Mouse (Mus musculus) MEL (cell line): Measurements from ENCODE around the gene Fnbp1. TPM values are rescaled to one million over a fixed set of nuclear protein-coding genes. Genes with fewer than 3 reads are reported as not detected.

Experiments
- DNase-seq: peaks from one replicate; pipeline ENCODE4 v3.0.0; 2011; ENCODE audit warnings: low read depth, low spot score
- H3K27ac ChIP-seq: 2 replicates; pipeline ENCODE4 v1.5.1; 2012; ENCODE audit warnings: low read depth, mild to moderate bottlenecking, control low read depth, low read length, moderate library complexity; ENCODE audit not compliant: control insufficient read depth
- H3K27me3 ChIP-seq, 2 experiments: fragments of 150-350 bp in 1 of 2; sonication (generic) in 1 of 2; 2 replicates each; pipeline ENCODE4 v1.6.1; 2012; ENCODE audit warnings: low read length in 2 of 2, mild to moderate bottlenecking in 2 of 2, improper control_type of control experiment in 1 of 2, moderate library complexity in 1 of 2; ENCODE audit not compliant: insufficient read depth in 2 of 2, control insufficient read depth in 1 of 2
- H3K36me3 ChIP-seq, 2 experiments: 2 replicates each; pipeline ENCODE4 v1.6.1; 2012 to 2014; ENCODE audit warnings: low read length in 2 of 2, improper control_type of control experiment in 1 of 2, inconsistent platforms in 1 of 2, mild to moderate bottlenecking in 1 of 2; ENCODE audit not compliant: insufficient read depth in 2 of 2, control insufficient read depth in 1 of 2
- H3K4me1 ChIP-seq, 2 experiments: fragments of 150-350 bp in 1 of 2; sonication (generic) in 1 of 2; 2 replicates each; pipeline ENCODE4 v1.6.1; 2012; ENCODE audit warnings: low read length in 2 of 2, improper control_type of control experiment in 1 of 2, mild to moderate bottlenecking in 1 of 2; ENCODE audit not compliant: insufficient read depth in 2 of 2, control insufficient read depth in 1 of 2
- H3K4me3 ChIP-seq, 2 experiments: fragments of 150-350 bp in 1 of 2; sonication (generic) in 1 of 2; 2 replicates each; pipeline ENCODE4 v1.5.1; 2012; ENCODE audit warnings: low read depth in 2 of 2, low read length in 2 of 2, mild to moderate bottlenecking in 2 of 2, moderate library complexity in 2 of 2, control low read depth in 1 of 2, improper control_type of control experiment in 1 of 2; ENCODE audit not compliant: control insufficient read depth in 1 of 2, insufficient read depth in 1 of 2
- H3K79me2 ChIP-seq: 2 replicates; pipeline ENCODE4 v1.6.1; 2012; ENCODE audit warnings: mild to moderate bottlenecking, low read length, moderate library complexity; ENCODE audit not compliant: control insufficient read depth, poor library complexity, insufficient read depth
- H3K9ac ChIP-seq: 2 replicates; pipeline ENCODE4 v1.6.1; 2012; ENCODE audit warnings: low read depth, mild to moderate bottlenecking, control low read depth, low read length, moderate library complexity; ENCODE audit not compliant: control insufficient read depth, poor library complexity, severe bottlenecking
- H3K9me3 ChIP-seq: fragments of 150-350 bp; sonication (generic); replicated peaks from 2 replicates; pipeline ENCODE4 v1.6.1; 2012; ENCODE audit warnings: mild to moderate bottlenecking, low read length, improper control_type of control experiment, moderate library complexity; ENCODE audit not compliant: insufficient read depth
- BHLHE40 ChIP-seq: IDR thresholded peaks from 2 replicates; pipeline ENCODE4 v1.6.1; 2012; ENCODE audit warnings: low read depth, mild to moderate bottlenecking, inconsistent platforms, low read length, improper control_type of control experiment, borderline replicate concordance
- CTCF ChIP-seq, 3 experiments: IDR thresholded peaks in 2 of 3; conservative IDR thresholded peaks in 1 of 3; 2 replicates each; pipeline ENCODE4 v1.5.1; 2011 to 2012; ENCODE audit warnings: low read length in 3 of 3, low read depth in 2 of 3, mild to moderate bottlenecking in 2 of 3, improper control_type of control experiment in 1 of 3, inconsistent platforms in 1 of 3, mixed read lengths in 1 of 3, moderate library complexity in 1 of 3; ENCODE audit not compliant: control insufficient read depth in 1 of 3, insufficient read depth in 1 of 3, poor library complexity in 1 of 3, severe bottlenecking in 1 of 3
- E2F4 ChIP-seq: IDR thresholded peaks from 2 replicates; pipeline ENCODE4 v1.6.1; 2011; ENCODE audit warnings: low read depth, low read length, improper control_type of control experiment, borderline replicate concordance
- ETS1 ChIP-seq: IDR thresholded peaks from 2 replicates; pipeline ENCODE4 v1.6.1; 2012; ENCODE audit warnings: low read depth, mild to moderate bottlenecking, inconsistent platforms, low read length, improper control_type of control experiment, moderate library complexity
- GABPA ChIP-seq: IDR thresholded peaks from 2 replicates; pipeline ENCODE4 v1.6.1; 2012; ENCODE audit warnings: low read depth, mild to moderate bottlenecking, inconsistent platforms, low read length, improper control_type of control experiment, moderate library complexity
- GATA1 ChIP-seq: IDR thresholded peaks from 2 replicates; pipeline ENCODE4 v1.6.1; 2011; ENCODE audit warnings: low read depth, low read length, improper control_type of control experiment
- JUND ChIP-seq: IDR thresholded peaks from 2 replicates; pipeline ENCODE4 v1.6.1; 2011; ENCODE audit warnings: low read depth, mild to moderate bottlenecking, improper control_type of control experiment, low read length
- KAT2A ChIP-seq: conservative IDR thresholded peaks from 2 replicates; pipeline ENCODE4 v1.6.1; 2012; ENCODE audit warnings: low read depth, low read length, improper control_type of control experiment, inconsistent platforms
- MAX ChIP-seq: IDR thresholded peaks from 2 replicates; pipeline ENCODE4 v1.6.1; 2011; ENCODE audit warnings: low read length, improper control_type of control experiment
- MAZ ChIP-seq: IDR thresholded peaks from 2 replicates; pipeline ENCODE4 v1.6.1; 2012; ENCODE audit warnings: low read depth, mild to moderate bottlenecking, inconsistent platforms, low read length, improper control_type of control experiment
- MYB ChIP-seq: IDR thresholded peaks from 2 replicates; pipeline ENCODE4 v1.6.1; 2011; ENCODE audit warnings: mild to moderate bottlenecking, low read depth, low read length, improper control_type of control experiment
- MYC ChIP-seq: IDR thresholded peaks from 2 replicates; pipeline ENCODE4 v1.6.1; 2011; ENCODE audit warnings: low read depth, mild to moderate bottlenecking, low read length, improper control_type of control experiment, moderate library complexity
- NELFE ChIP-seq: IDR thresholded peaks from 2 replicates; pipeline ENCODE4 v1.6.1; 2011; ENCODE audit warnings: low read depth, low read length, improper control_type of control experiment
- NRF1 ChIP-seq: IDR thresholded peaks from 2 replicates; pipeline ENCODE4 v1.6.1; 2014; ENCODE audit warnings: low read depth, mild to moderate bottlenecking, inconsistent platforms, low read length, improper control_type of control experiment, moderate library complexity; ENCODE audit not compliant: poor library complexity, insufficient read depth, severe bottlenecking
- POLR2A ChIP-seq, 2 experiments: IDR thresholded peaks; 2 replicates each; pipeline ENCODE4 v1.6.1; 2011 to 2012; ENCODE audit warnings: low read length in 2 of 2, mild to moderate bottlenecking in 2 of 2, control low read depth in 1 of 2, improper control_type of control experiment in 1 of 2, low read depth in 1 of 2, moderate library complexity in 1 of 2; ENCODE audit not compliant: control insufficient read depth in 1 of 2, insufficient read depth in 1 of 2, poor library complexity in 1 of 2
- RAD21 ChIP-seq: IDR thresholded peaks from 2 replicates; pipeline ENCODE4 v1.6.1; 2011; ENCODE audit warnings: mild to moderate bottlenecking, low read depth, low read length, improper control_type of control experiment
- SIN3A ChIP-seq: IDR thresholded peaks from 2 replicates; pipeline ENCODE4 v1.6.1; 2012; ENCODE audit warnings: low read length, improper control_type of control experiment, inconsistent platforms
- SMC3 ChIP-seq: IDR thresholded peaks from 2 replicates; pipeline ENCODE4 v1.6.1; 2011; ENCODE audit warnings: low read depth, low read length, improper control_type of control experiment
- TAL1 ChIP-seq: IDR thresholded peaks from 2 replicates; pipeline ENCODE4 v1.6.1; 2012; ENCODE audit warnings: mild to moderate bottlenecking, inconsistent platforms, low read length, moderate library complexity, mixed read lengths
- TBP ChIP-seq: IDR thresholded peaks from 2 replicates; pipeline ENCODE4 v1.8.0; 2011; ENCODE audit warnings: low read depth, low read length, improper control_type of control experiment
- TCF12 ChIP-seq: IDR thresholded peaks from 2 replicates; pipeline ENCODE4 v1.6.1; 2014; ENCODE audit warnings: low read depth, mild to moderate bottlenecking, inconsistent platforms, low read length, improper control_type of control experiment, moderate library complexity
- UBTF ChIP-seq: IDR thresholded peaks from 2 replicates; pipeline ENCODE4 v1.6.1; 2012; ENCODE audit warnings: low read depth, mild to moderate bottlenecking, inconsistent platforms, low read length, improper control_type of control experiment, moderate library complexity, borderline replicate concordance; ENCODE audit not compliant: insufficient read depth
- USF1 ChIP-seq: IDR thresholded peaks from 2 replicates; pipeline ENCODE4 v1.6.1; 2014; ENCODE audit warnings: low read depth, mild to moderate bottlenecking, inconsistent platforms, low read length, improper control_type of control experiment, moderate library complexity
- USF2 ChIP-seq, 2 experiments: IDR thresholded peaks; 2 replicates each; pipeline ENCODE4 v1.6.1; 2011 to 2012; ENCODE audit warnings: improper control_type of control experiment in 2 of 2, low read length in 2 of 2, borderline replicate concordance in 1 of 2, inconsistent platforms in 1 of 2, low read depth in 1 of 2, mild to moderate bottlenecking in 1 of 2; ENCODE audit not compliant: insufficient read depth in 1 of 2
- ZC3H11A ChIP-seq: IDR thresholded peaks from 2 replicates; pipeline ENCODE4 v1.6.1; 2012; ENCODE audit warnings: low read depth, mild to moderate bottlenecking, inconsistent platforms, low read length, improper control_type of control experiment
- ZKSCAN1 ChIP-seq: IDR thresholded peaks from 2 replicates; pipeline ENCODE4 v1.6.1; 2012; ENCODE audit warnings: low read depth, mild to moderate bottlenecking, inconsistent platforms, low read length, improper control_type of control experiment, moderate library complexity
- ZMIZ1 ChIP-seq: IDR thresholded peaks from 2 replicates; pipeline ENCODE4 v1.6.1; 2012; ENCODE audit warnings: low read depth, mild to moderate bottlenecking, inconsistent platforms, low read length, improper control_type of control experiment, moderate library complexity
- ZNF384 ChIP-seq: IDR thresholded peaks from 2 replicates; pipeline ENCODE4 v1.6.1; 2012; ENCODE audit warnings: low read depth, mild to moderate bottlenecking, inconsistent platforms, low read length, improper control_type of control experiment
- polyA plus RNA-seq, 2 experiments: library from polyadenylated mRNA; stranded (reverse) in 1 of 2; unstranded in 1 of 2; fragments of >175 nt in 1 of 2; fragments of >200 nt in 1 of 2; gene quantifications; 2 replicates each; pipeline versions ENCODE4 v1.2.1 to v1.2.4; 2012; ENCODE audit warnings: low replicate concordance in 2 of 2, low read depth in 1 of 2; ENCODE audit not compliant: insufficient read length in 2 of 2, insufficient read depth in 1 of 2, missing spikeins in 1 of 2
- total RNA-seq: library from RNA; depleted of rRNA; stranded (reverse); fragments of 300-350 nt; gene quantifications from 2 replicates; pipeline ENCODE4 v1.2.3, GENCODE M21; 2012

Gene Fnbp1
- total and polyA plus RNA-seq, 3 experiments, result 3.4 to 17.5 TPM; not detected in 1

DNA sequence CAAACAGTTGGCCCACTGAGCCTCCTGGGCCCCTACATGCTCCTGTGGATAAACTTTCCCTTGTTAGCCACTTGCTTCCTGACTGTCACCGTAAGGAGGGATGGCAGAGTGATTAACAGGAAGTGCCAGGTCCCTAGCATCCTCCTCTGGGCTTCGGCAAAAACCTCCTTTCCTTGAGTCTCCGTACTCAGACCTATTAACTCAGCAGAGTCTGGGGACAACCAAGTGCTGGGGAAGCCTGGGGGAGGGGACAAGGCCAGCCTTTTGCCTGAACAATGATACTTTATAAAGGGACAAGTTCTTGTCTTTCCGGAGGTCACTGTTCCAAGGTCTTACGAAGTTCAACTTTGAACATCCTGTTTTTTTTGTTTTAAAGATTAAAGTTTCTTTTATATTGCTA is 54.7 kb downstream of the Fnbp1 start:
- no peak for DNase-seq
- Histone ChIP-seq H3K79me2 (no peaks in the 10 kb centered on the region), H3K36me3 (peaks cover 0 to 13% of the 10 kb centered on the region in 2 experiments; a peak in 2 of 4 replicates), H3K27ac (no peak overlapping the region), H3K4me1 (peaks cover 0 to 16% of the 10 kb centered on the region in 2 experiments), H3K4me3 (no peak overlapping the region), H3K9ac (no peak overlapping the region), H3K9me3 (no peaks in the 10 kb centered on the region), H3K27me3 (no peaks in the 10 kb centered on the region)
- TF ChIP-seq ZNF384 (no peak), USF1 (no peak), MAZ (no peak), USF2 (IDR thresholded peaks at IDR 0.05; ENCODE audit: borderline replicate concordance in 1 of 2, insufficient read depth in 1 of 2, low read depth in 1 of 2, low read length in 2 of 2) (no peak), ETS1 (no peak), GABPA (no peak), MYB (no peak), ZKSCAN1 (no peak), NELFE (no peak), UBTF (no peak), MAX (no peak), KAT2A (no peak), TBP (no peak), ZC3H11A (no peak), NRF1 (no peak), BHLHE40 (no peak), TCF12 (no peak), TAL1 (no peak)

GRCm38 (mm10) chr2:31086543-31086942 is 55.3 kb downstream of the Fnbp1 start:
- H3K9ac ChIP-seq, result no peak overlapping the region
- no peaks in the 10 kb centered on the region for H3K79me2 ChIP-seq
- H3K4me1 ChIP-seq, result peaks cover 0 to 21% of the 10 kb centered on the region in 2 experiments
- TF ChIP-seq ETS1, result no peak
- no peak for TF ChIP-seq JUND
- TF ChIP-seq USF1, result no peak
- no peak for TF ChIP-seq ZNF384
- TF ChIP-seq BHLHE40, result no peak
- no peak for TF ChIP-seq MYC
- TF ChIP-seq RAD21, result no peak
- no peak for TF ChIP-seq SIN3A
- TF ChIP-seq CTCF (IDR thresholded peaks at IDR 0.05 in 2 of 3, conservative IDR thresholded peaks at IDR 0.05 in 1 of 3; ENCODE audit: control insufficient read depth in 1 of 3, insufficient read depth in 1 of 3, low read depth in 2 of 3, low read length in 3 of 3, poor library complexity in 1 of 3, severe bottlenecking in 1 of 3), result no peak
- TF ChIP-seq UBTF, result no peak
- no peak for TF ChIP-seq POLR2A (IDR thresholded peaks at IDR 0.05; ENCODE audit: control insufficient read depth in 1 of 2, insufficient read depth in 1 of 2, low read depth in 1 of 2, low read length in 2 of 2, poor library complexity in 1 of 2)
- no peak for TF ChIP-seq ZMIZ1
- no peak for TF ChIP-seq SMC3
- TF ChIP-seq NELFE, result no peak
- no peak for TF ChIP-seq GABPA
- no peak for TF ChIP-seq GATA1
- TF ChIP-seq E2F4, result no peak
- TF ChIP-seq KAT2A, result no peak
- TF ChIP-seq, all 39 proteins: peak for 0
- no peak overlapping the region for H3K27ac ChIP-seq
- H3K36me3 ChIP-seq, result peaks cover 0 to 18% of the 10 kb centered on the region in 2 experiments; a peak in 2 of 4 replicates
- no peak overlapping the region for H3K4me3 ChIP-seq
- no peaks in the 10 kb centered on the region for H3K27me3 ChIP-seq
- H3K9me3 ChIP-seq, result no peaks in the 10 kb centered on the region
- no peak for DNase-seq
